Mouse (Mus musculus): ENCODE data around the gene Rtn3.

DNA sequence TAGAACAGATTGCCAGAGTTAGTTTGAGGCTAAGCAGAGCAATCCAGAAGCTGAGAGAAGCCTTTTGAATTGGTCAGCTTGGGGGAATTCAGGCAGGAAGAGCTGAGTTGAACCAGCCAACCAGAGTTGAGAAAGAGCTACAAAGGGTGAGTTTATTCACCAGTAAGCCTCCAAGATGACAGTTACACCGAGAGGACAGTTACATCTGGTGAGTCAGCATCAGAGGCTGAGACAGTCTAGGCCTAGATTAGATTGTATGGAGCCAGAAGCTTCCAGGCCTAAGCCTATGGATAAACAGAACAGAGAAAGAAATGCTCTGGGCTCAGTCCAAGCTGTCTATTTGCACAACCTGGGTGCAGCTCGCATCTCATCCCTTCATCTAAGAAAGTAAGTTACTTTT lies 105.4 kb downstream of the Rtn3 start:
- no peak for TF ChIP-seq EP300 (IDR thresholded peaks at IDR 0.05)
- TF ChIP-seq CTCF (IDR thresholded peaks at IDR 0.05), result no peak

Measured in lung, postnatal 0 days (tissue).